Mouse (Mus musculus) B cell, adult 2 months (primary cell): ENCODE data around the gene Uvssa.

Experiments
- DNase-seq, 2 experiments: peaks; one replicate each; pipeline ENCODE4 v3.0.0; 2022

Uvssa gene

DNA sequence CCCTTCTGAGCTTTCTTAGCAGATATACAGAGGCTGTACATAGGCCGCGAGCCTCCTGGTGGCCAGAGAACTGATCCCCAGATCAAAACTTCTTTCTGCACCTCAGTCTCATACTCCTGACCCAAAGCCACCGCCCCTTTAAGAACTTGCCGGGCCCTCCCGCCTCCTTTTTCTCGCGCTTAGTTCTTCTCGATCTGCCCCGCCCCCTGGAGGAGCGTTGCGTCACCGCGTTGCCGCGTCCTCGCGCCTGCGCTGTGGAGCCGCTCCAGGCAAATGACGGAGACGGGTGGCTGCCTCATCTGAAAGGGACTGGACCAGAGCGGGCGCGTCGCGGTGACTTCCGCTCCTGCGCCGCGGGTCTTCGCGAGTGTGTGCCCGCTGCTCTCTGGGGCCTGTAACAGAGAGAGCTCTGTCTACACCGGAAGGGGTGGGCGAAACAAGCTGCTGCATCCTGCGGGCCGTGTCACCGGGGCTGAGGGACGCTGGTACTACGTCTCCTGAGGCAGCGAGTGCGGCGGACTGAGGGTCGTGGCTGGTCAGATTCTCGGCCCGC is at the start of gene Uvssa:
TSS of gene Uvssa (plus strand) at position 248 of the 553 bp plus-strand sequence.
- DNase-seq: peak; percentile 99

DNA sequence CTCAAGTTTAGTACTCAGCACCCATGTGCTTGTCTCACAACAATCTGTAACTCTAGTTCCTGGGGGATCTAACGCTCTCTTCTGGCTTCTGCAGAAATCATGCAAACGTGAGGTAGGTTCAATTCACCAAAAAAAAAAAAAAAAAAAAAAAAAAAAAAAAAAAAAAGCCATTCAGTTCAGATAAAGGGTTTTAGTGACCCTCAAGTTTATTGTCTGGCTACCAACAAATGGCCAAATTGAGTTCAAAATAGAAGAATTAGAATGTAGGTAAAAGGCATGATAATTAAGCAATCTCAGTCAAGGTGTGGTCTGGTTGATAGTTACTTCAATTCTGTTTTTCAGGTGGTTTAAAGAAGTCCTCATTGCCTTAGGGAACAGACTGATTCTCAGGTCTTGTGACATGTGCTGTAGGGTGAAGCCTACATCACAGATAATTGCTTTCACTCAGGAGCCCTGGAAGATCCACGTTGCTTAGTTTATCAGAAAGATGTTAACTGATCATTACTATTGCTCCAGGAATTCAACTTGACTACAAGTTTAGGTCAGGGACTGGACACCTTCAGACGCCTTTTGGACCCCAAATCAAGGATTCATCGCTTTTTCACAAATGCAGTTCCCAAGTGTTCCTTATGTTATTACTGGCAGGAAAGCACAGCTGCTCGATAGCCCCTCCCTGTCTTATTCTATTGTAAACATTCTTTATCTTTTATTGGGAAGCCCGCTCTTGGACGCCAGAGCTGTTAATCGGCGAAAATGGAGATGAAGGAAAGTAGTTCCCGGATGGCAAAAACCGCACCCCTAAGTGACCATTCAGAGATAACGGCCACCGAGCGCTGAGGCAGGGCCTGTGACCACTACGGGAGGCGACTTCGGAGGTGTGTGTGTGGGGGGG is 43.7 kb upstream of the Uvssa start:
- DNase-seq: no peak

DNA sequence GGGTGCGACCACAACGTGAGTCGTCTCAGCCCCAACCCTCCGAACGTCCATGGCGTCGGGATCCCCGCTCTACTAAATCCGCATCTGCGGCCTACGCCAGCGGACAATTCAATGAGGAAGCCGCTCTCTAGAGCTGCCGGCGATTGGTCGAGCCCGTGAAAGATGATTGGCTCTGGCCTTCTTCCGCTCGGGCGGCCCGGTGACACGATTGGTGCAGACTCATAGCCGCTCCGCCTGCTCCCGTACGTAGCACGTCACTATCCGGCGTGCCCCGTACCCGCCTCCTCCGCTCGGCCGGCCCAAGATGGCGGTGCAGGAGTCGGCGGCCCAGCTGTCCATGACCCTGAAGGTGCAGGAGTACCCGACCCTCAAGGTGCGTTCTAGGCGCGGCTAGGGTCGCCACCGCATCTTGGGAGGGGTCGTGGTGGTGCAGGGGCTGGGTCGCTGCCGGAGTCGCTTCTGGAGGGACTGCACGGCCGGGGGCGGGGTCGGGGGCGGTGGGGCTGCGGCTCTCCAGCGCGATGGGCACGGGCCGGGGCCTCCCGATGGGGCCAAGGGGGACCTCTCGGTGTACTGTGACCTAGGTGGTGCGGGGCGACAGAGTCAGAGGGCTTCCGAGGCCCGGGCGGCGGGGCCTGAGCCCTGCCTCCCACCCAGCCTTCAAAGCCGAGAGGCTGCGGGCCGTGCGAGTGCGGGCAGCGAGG is 42.9 kb upstream of the Uvssa start, which contains the start of gene Maea:
TSS of gene Maea (plus strand) at position 237 of the 704 bp plus-strand sequence.
- DNase-seq: peak; percentile 94 to 96

DNA sequence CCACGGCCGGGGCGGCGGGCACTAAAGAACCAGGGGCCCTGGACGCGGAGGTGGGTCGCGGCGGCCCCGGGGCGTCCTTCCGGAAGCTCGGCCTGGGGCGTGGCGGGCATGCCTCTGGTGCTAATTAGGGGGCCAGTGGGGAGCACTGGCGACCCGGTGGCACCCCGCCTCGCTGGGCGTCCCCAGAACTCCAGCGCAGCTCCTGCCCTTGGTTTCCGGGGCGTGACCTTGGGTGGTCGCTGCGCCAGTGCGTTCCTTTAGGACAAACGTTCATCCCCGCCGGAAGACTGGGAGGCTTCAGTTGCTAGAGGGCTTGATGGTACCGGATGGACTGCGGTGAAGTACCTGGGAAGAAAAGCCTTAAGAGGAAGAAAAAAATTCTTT is 42.4 kb upstream of the Uvssa start:
- DNase-seq: peak; percentile 29 to 34

- no peak for DNase-seq
These were observed 41.1 kb upstream of the Uvssa start for GRCm38 (mm10) chr5:33337206-33337605.

GRCm38 (mm10) chr5:33341165-33341564 is 37.2 kb upstream of the Uvssa start:
- DNase-seq: no peak

DNA sequence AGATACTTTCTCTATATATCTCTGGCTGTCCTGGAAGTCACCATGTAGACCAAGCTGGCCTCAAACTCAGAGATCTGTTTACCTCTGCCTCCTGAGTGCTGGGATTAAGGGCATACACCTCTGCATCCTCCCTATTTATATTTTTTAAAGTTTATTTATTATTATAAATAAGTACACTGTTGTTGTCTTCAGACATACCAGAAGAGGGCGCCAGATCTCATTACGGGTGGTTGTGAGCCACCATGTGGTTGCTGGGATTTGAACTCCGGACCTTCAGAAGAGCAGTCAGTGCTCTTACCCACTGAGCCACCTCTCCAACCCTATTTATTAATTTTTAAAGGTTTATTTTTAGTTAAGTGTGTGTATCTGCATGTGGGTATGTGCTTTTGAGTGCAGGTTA is 36.1 kb upstream of the Uvssa start:
- DNase-seq: peak; percentile 52

- DNase-seq: no peak
These were observed 35.5 kb upstream of the Uvssa start for GRCm38 (mm10) chr5:33342821-33343220.

DNA sequence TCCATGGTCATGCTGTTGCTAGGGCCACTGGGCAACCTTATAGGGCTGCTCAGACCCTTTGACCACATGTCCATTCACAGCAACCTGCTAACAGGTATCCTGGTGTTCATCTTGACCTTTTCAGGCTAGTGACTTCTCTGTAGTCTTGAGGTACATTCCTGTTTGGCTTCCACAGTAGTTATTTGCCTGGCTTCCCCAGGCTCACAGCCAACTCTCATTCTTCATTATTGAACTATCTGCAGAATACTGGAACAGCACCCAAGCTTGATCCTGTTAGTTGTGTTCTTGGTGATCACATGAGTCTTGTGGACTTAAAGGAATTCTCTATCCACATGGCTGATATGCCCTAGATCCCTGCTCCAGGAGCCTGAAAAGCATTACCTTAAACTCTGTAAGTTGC is 34.8 kb upstream of the Uvssa start:
- no peak for DNase-seq

DNA sequence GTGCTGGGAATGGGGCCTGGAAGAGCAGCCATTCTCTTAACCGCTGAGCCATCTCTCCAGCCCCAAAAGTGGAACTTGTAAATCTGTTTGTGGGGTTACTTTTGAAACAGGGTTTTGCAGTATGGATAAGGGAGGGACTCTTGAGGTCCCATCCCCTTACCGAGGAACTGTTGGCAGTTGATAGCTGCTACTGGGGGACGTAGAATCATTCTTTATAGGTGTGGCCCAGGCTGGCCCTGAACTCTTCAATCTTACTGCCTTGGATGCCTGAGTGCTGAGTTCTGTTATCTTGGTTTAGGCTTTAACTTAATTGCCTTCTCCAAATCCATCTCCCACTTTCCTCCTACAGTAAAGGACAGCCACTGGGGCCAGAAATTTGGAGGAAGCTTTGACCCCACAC is 34.3 kb upstream of the Uvssa start:
- no peak for DNase-seq

DNA sequence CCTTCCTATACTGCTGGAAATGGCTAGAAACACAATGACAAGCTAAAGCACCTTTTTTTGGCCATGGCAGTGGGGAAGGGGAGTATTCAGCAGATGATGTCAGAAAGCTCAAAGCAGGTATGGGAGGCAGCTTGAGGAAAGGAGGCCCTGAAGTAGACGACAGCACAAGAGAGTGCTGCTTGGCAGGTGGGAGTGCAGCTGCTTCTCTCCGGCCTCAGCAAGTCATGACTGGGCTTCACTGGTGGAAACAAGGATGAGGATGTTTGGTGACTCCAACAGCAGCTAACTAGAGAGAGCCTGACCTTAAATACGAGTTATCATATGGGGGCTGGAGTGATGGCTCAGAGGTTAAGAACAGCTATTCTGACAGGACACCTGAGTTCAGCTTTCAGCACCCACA is 30.7 kb upstream of the Uvssa start:
- no peak for DNase-seq

GRCm38 (mm10) chr5:33349205-33349604 is 29.1 kb upstream of the Uvssa start:
- no peak for DNase-seq

GRCm38 (mm10) chr5:33349706-33350105 is 28.6 kb upstream of the Uvssa start:
- DNase-seq: no peak

DNA sequence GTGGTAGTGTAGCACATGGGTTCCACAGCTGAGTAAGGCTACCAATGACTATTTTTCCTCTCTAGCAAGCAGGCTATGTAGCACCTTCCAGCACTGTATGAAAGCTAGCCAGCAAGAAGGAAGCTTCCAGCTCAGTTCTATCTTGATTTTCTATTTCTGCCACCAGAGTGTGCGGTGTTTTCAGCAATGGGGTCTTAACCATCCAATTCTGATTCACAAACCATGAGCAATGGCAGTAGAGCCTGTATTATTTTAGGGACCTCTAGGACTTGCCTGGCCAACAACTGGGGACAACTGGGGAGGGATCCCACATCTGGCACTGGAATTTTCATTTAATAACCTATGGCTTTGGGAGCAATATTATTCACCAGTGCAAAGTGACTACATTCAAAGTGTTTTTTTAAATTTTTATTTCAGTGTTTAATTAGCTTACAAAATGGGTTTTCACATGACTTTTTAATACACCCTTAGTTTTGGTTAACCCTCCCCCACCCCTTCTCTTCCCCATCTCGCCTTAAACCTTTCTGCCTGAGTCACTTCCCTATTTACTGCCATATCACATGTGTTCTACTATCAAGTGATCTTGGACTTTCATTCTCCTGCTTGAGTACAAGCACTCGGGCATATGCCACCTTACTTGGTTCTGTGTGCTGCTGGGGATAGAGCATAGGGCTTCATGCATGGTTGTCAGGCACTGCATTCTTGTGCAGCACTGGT is 26.6 kb upstream of the Uvssa start:
- no peak for DNase-seq

DNA sequence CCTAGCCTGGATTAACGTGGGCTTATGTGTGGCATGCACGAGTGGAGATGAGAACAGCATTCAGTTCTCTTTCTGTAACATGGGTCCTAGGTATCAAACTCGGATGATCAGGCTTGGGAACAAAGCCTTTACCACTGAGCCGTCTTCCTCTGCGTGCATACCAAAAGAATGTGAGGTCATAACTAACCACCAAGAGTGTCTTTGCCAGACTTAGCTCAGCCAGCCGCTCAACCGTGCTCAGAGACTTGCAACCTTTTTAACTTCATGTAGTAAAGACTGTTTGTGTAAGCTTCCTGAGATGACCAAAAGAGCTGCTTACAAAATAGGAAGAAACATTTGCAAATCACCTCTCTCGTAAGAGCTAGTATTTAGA is 26.1 kb upstream of the Uvssa start:
- DNase-seq: peak; percentile 63 to 64

- DNase-seq: no peak
These were observed 25.3 kb upstream of the Uvssa start for GRCm38 (mm10) chr5:33353011-33353410.

DNA sequence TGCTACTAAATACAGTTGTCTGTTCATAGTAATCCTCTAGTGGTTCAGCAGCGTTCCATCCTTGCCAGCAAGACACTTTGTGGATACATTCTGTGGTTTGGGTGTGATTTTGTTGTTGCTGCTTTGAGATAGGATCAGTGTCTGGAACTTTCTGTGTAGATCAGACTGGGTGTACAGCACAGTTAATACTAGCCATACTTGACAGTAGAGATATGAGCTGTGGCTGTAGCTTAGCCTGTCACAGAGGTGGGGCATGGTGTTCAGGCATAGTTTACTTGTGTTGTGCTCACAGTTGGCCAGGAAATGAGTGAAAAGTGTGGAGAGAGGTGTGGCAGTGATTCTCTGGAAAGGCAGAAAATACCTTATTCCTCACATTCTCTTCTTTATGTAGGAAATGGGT is 20.9 kb upstream of the Uvssa start:
- no peak for DNase-seq

DNA sequence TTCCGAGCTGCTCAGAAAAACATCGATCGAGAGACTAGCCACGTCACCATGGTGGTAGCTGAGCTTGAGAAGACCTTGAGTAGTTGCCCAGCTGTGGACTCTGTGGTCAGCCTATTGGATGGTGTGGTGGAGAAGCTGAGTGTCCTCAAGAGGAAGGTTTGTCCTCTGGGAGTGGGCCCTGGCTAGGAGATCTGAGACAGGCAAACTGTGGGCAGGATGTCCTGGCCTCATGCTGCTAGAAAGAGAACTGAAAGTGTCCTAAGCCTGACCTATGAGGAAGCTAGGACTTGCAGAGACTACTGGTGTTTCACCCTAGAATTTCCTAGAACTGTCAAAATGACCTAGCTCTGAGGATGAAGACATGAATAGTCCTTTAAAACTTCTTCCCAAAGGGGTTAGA is 19.9 kb upstream of the Uvssa start:
- DNase-seq: peak; percentile 44 to 49

GRCm38 (mm10) chr5:33363263-33363662 is 15.1 kb upstream of the Uvssa start:
- no peak for DNase-seq

- no peak for DNase-seq
These were observed 9.7 kb upstream of the Uvssa start for GRCm38 (mm10) chr5:33368651-33369050.

GRCm38 (mm10) chr5:33371137-33371536 is 7.2 kb upstream of the Uvssa start:
- peak in 1 of 2 experiments; percentile 30 for DNase-seq

- DNase-seq: no peak
These were observed 6.7 kb upstream of the Uvssa start for GRCm38 (mm10) chr5:33371668-33372067.
